Mouse (Mus musculus) liver, embryonic 14.5 days (tissue): ENCODE measurements around the gene Inip. TPM values are rescaled to one million over a fixed set of nuclear protein-coding genes. Genes with fewer than 3 reads are reported as not detected.
"Not testable (repeated sequence)": the region's sequence is repeated elsewhere in the genome, so short reads cannot be mapped to it uniquely, and the experiment has no call there.

Experiments used
- ATAC-seq: fragments of 200-750 bp; cut with Nextera tagmentation; 2 replicates; pipeline ENCODE4 v1.8.0; 2017; ENCODE audit warnings: moderate number of reproducible peaks, mild to moderate bottlenecking, moderate library complexity; ENCODE audit not compliant: insufficient read depth
- DNase-seq, 3 experiments: peaks; one replicate each; pipeline ENCODE4 v3.0.0-alpha.2; 2012 to 2013; ENCODE audit warnings: low read depth in 3 of 3, low spot score in 3 of 3
- H3K27ac ChIP-seq: fragments of 300-500 bp; sonication (generic); 2 replicates; pipeline ENCODE4 v1.5.1; 2014; ENCODE audit warnings: moderate library complexity, mild to moderate bottlenecking, control low read depth, inconsistent platforms
- H3K27me3 ChIP-seq: fragments of 300-500 bp; sonication (generic); 2 replicates; pipeline ENCODE4 v1.6.1; 2014; ENCODE audit warnings: mild to moderate bottlenecking, low read length, moderate library complexity; ENCODE audit not compliant: control insufficient read depth, insufficient read depth
- H3K36me3 ChIP-seq: fragments of 300-500 bp; sonication (generic); replicated peaks from 2 replicates; pipeline ENCODE4 v1.6.1; 2014; ENCODE audit warnings: low read depth; ENCODE audit not compliant: control insufficient read depth, insufficient read depth
- H3K4me1 ChIP-seq, 2 experiments: fragments of 200-500 bp in 1 of 2; fragments of 300-500 bp in 1 of 2; sonication (generic) in 1 of 2; replicated peaks; 2 replicates each; pipeline ENCODE4 v1.6.1; 2012 to 2014; ENCODE audit warnings: antibody characterized with exemption in 1 of 2, inconsistent platforms in 1 of 2, low read length in 1 of 2; ENCODE audit not compliant: control insufficient read depth in 2 of 2, insufficient read depth in 2 of 2
- H3K4me2 ChIP-seq: fragments of 300-500 bp; sonication (generic); 2 replicates; pipeline ENCODE4 v1.6.1; 2014; ENCODE audit warnings: low read depth, mild to moderate bottlenecking, control low read depth, moderate library complexity
- H3K4me3 ChIP-seq, 2 experiments: fragments of 200-500 bp in 1 of 2; fragments of 300-500 bp in 1 of 2; sonication (generic) in 1 of 2; 2 replicates each; pipeline ENCODE4 v1.5.1; 2012 to 2014; ENCODE audit warnings: low read depth in 2 of 2, low read length in 2 of 2, mild to moderate bottlenecking in 2 of 2, control low read depth in 1 of 2, inconsistent platforms in 1 of 2, moderate library complexity in 1 of 2; ENCODE audit not compliant: insufficient read depth in 1 of 2
- H3K9ac ChIP-seq: fragments of 300-500 bp; sonication (generic); replicated peaks from 2 replicates; pipeline ENCODE4 v1.6.1; 2014; ENCODE audit warnings: mild to moderate bottlenecking, control low read depth, moderate library complexity
- H3K9me3 ChIP-seq: fragments of 300-500 bp; sonication (generic); 2 replicates; pipeline ENCODE4 v1.6.1; 2016; ENCODE audit warnings: low read length, mixed read lengths; ENCODE audit not compliant: control insufficient read depth
- CTCF ChIP-seq: IDR thresholded peaks from 2 replicates; pipeline ENCODE4 v1.5.1; 2016; ENCODE audit warnings: antibody characterized with exemption, low read depth, control low read depth
- EP300 ChIP-seq: IDR thresholded peaks from 2 replicates; pipeline ENCODE4 v1.6.1; 2016; ENCODE audit warnings: antibody characterized with exemption, low read depth
- WGBS: fragments of 180-500 bp; shearing (Covaris S2); extraction: QIAGEN DNeasy Blood & Tissue Kit; methylation state at CpG from one replicate; pipeline ENCODE4 v1.1.7; 2014; ENCODE audit not compliant: insufficient replicate concordance; 5-methylcytosine and 5-hydroxymethylcytosine counted together
- polyA plus RNA-seq, 2 experiments: library from polyadenylated mRNA; depleted of rRNA in 1 of 2; stranded (reverse) in 1 of 2; unstranded in 1 of 2; fragments of >200 nt; fragmentation: Nextera tagmentation in 1 of 2; extraction: Ambion mirVana in 1 of 2; gene quantifications; 2 replicates each; pipeline versions ENCODE4 v1.2.1 to v1.2.3; 2012 to 2014

Inip gene
- polyA plus RNA-seq, 2 experiments = 8.1 to 16.7 TPM

DNA sequence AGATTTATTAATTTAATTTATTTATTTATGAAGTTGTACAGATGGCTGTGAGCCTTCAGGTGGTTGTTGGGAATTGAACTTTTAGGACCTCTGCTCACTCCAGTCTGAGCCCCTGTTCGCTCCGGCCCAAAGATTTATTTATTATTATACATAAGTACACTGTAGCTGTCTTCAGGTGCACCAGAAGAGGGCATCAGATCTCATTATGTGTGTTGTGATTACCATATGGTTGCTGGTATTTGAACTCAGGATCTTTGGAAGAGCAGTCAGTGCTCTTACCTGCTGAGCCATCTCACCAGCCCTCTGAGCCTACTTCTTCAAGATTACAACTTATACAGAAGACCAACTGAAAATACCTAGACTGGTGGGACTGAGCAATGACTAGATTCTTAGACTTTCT is 7.8 kb downstream of the Inip start:
- H3K27me3 ChIP-seq, H3K4me3 ChIP-seq, H3K9me3 ChIP-seq, DNase-seq, H3K9ac ChIP-seq, H3K4me1 ChIP-seq, ATAC-seq, H3K36me3 ChIP-seq, H3K4me2 ChIP-seq, H3K27ac ChIP-seq: not testable (repeated sequence)
- WGBS = 77% methylated on average over 2 of the region's 2 CpGs
- TF ChIP-seq CTCF = peak; percentile 16; the same call in 1 of the 2 replicates

DNA sequence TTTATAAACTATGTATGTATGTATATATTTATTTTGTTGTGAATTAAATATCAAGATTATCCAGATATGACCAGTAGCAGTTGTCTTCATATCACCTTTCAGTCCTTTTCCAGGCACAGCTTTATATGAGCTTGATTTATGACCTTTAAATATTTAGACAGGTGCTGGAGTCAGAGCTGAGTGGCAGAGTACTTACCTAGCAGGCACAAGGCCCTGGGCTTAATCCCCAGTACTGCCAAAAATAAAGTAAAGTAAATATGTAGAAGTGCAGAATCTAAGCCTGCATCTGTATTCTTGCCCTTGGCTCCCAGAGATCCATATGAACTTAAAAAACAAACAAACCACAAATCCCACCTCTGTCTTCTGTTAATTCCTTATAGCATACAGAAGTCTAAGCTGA is 12.4 kb downstream of the Inip start:
- H3K9me3 ChIP-seq = no peaks in the 10 kb centered on the region
- H3K9ac ChIP-seq = no peak overlapping the region
- H3K4me1 ChIP-seq = peaks cover 0 to 3% of the 10 kb centered on the region in 2 experiments; a peak in 1 of 4 replicates
- TF ChIP-seq EP300 (no peak), CTCF (no peak)
- H3K4me2 ChIP-seq = no peak overlapping the region
- H3K36me3 ChIP-seq = no peaks in the 10 kb centered on the region
- DNase-seq (no peak), ATAC-seq (no peak)
- no peak overlapping the region for H3K27ac ChIP-seq
- no peak overlapping the region for H3K4me3 ChIP-seq
- no peaks in the 10 kb centered on the region; the same call in 1 of the 2 replicates for H3K27me3 ChIP-seq

DNA sequence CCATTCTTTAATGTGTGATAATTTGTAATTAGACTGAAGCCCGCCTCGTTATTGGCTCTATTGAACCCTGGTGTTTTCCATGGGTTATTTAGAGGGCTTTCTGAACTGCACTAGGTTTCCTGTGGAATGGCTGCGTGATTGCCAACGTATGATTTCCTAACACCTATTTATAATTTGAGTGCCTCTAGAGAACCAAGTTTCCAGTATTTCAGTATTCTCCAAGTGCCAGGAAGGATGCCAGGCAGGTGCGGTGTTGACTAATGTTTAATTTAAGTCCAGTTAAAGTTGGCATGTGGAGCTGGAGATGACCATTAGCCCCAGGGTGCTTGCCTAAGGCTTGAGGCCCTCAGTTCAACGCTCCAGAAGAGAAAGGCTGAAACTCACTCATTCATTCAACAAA is 14.3 kb downstream of the Inip start:
- H3K27me3 ChIP-seq = no peaks in the 10 kb centered on the region; the same call in 1 of the 2 replicates
- H3K27ac ChIP-seq = no peak overlapping the region
- no peak for DNase-seq
- TF ChIP-seq CTCF = no peak
- TF ChIP-seq EP300 = no peak
- H3K9me3 ChIP-seq = no peaks in the 10 kb centered on the region
- peaks cover 0 to 3% of the 10 kb centered on the region in 2 experiments; a peak in 1 of 4 replicates for H3K4me1 ChIP-seq
- 60% methylated on average over 6 of the region's 6 CpGs for WGBS
- ATAC-seq = no peak
- H3K4me2 ChIP-seq = no peak overlapping the region
- no peak overlapping the region for H3K4me3 ChIP-seq
- no peaks in the 10 kb centered on the region for H3K36me3 ChIP-seq
- no peak overlapping the region for H3K9ac ChIP-seq

DNA sequence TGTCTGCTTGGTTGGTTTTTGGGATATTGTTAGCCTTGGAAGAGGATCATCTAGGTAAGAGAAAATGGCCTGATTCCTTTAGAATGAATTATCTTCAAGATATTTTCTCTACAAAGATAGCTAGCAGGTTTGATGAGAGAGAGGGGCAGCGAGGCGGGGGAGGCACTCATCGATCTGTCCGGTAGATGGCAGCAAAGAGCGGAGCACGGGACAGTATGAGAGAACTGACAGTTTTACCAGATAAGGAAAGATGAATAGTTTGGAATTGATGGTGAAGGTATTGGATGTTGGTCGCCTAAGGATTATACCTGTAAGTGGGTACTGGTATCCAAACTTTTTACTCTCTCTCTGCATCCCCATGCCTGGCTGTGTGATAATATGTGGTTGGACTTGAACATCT is 14.7 kb downstream of the Inip start:
- no peak overlapping the region for H3K27ac ChIP-seq
- H3K9me3 ChIP-seq = no peaks in the 10 kb centered on the region
- peaks cover 0 to 3% of the 10 kb centered on the region in 2 experiments; a peak in 1 of 4 replicates for H3K4me1 ChIP-seq
- H3K4me3 ChIP-seq = no peak overlapping the region
- H3K9ac ChIP-seq = no peak overlapping the region
- no peaks in the 10 kb centered on the region; the same call in 1 of the 2 replicates for H3K36me3 ChIP-seq
- ATAC-seq = no peak
- no peak for DNase-seq
- TF ChIP-seq EP300 (no peak), CTCF (peak; percentile 97)
- no peaks in the 10 kb centered on the region; the same call in 1 of the 2 replicates for H3K27me3 ChIP-seq
- H3K4me2 ChIP-seq = no peak overlapping the region
- 2% methylated on average over 7 of the region's 7 CpGs for WGBS

DNA sequence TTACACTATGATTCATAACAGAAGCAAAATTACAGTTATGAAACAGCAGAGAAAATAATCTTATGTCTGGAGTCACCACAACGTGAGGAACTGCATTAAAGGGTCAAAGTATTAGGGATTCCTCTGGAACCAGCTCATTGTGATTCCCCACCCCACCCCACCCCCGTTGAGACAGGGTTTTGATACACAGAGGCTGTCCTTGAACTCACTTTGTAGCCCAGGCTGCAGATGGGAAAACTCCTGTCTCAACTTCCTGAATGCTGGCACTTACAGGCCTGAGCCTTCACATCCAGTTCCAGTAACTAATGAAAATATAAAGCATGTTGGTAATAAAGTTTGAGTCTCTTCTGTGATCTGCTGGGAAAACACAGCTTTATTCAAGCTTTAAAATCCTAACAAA is 16.0 kb downstream of the Inip start:
- 30% methylated on average over 2 of the region's 2 CpGs for WGBS
- Histone ChIP-seq H3K4me1 (peaks cover 0 to 3% of the 10 kb centered on the region in 2 experiments; a peak in 1 of 4 replicates), H3K4me3 (no peak overlapping the region), H3K9ac (no peak overlapping the region), H3K4me2 (no peak overlapping the region), H3K9me3 (no peaks in the 10 kb centered on the region), H3K27me3 (no peaks in the 10 kb centered on the region), H3K27ac (no peak overlapping the region), H3K36me3 (no peaks in the 10 kb centered on the region; the same call in 1 of the 2 replicates)
- no peak for TF ChIP-seq CTCF
- no peak for TF ChIP-seq EP300
- DNase-seq (no peak), ATAC-seq (no peak)
